ENCODE assay signal across 19 mouse cellular contexts in genomic region chr8:104925972-104926596, GRCm38 (mm10). TPM values are rescaled to one million over a fixed set of nuclear protein-coding genes. Genes with fewer than 3 reads are reported as not detected.
A peak's percentile ranks its signal among the peaks of the same experiment; 100 is the strongest.
DNase-seq lines count a peak whose midpoint lies in the region; ATAC-seq and TF ChIP-seq lines count a peak whose summit lies in the region.
"Had no signal": no experiment of that assay in that cellular context is flagged by ENCODE, and none has a peak within 500 bp of the region (broad histone marks: within the 10 kb centered on the region; RNA-seq: fewer than 3 reads in every experiment).

TSS of gene Ces2e (plus strand) at chr8:104926260.

- TF ChIP-seq CTCF in lung, adult 2 months (IDR thresholded peaks at IDR 0.05; ENCODE audit: insufficient read depth, low read length) = no peak

- H3K9me3 ChIP-seq in heart, embryonic 11.5 days (replicated peaks; ENCODE audit: control insufficient read depth, low read length) = no peaks in the 10 kb centered on the region
- H3K9me3 ChIP-seq: forebrain, embryonic 13.5 days; hindbrain, embryonic 15.5 days; limb, embryonic 13.5 days; midbrain, embryonic 10.5 days had no signal

- WGBS in heart, embryonic 11.5 days (ENCODE audit: insufficient replicate concordance) = 74% methylated on average over 5 of the region's 5 CpGs
- WGBS in lung, adult 2 months = 37% methylated on average over 5 of the region's 5 CpGs

- no peak within 1 kb of the TSS for H3K4me2 ChIP-seq in heart, embryonic 11.5 days
- H3K4me2 ChIP-seq: forebrain, embryonic 13.5 days; hindbrain, embryonic 15.5 days; limb, embryonic 13.5 days; lung, embryonic 14.5 days had no signal

- no peaks in the 10 kb centered on the region for H3K4me1 ChIP-seq in heart, embryonic 11.5 days (ENCODE audit: control insufficient read depth, insufficient read depth, low read length)
- peaks cover 5% of the 10 kb centered on the region; the same call in 1 of the 2 replicates for H3K4me1 ChIP-seq in lung, adult 2 months (ENCODE audit: control insufficient read depth, insufficient read depth, low read length)
- H3K4me1 ChIP-seq: forebrain, embryonic 13.5 days; hindbrain, embryonic 15.5 days; limb, embryonic 13.5 days; midbrain, embryonic 10.5 days had no signal

- peak; percentile 80 for DNase-seq in heart, adult 11 months
- peak; percentile 10 for DNase-seq in lung, postnatal 25 days (ENCODE audit: low spot score)
- no peak for DNase-seq in lung, adult 2 months
- peak; percentile 55 to 56 for DNase-seq in kidney, postnatal 25 days
- DNase-seq in layer of hippocampus, adult 9-10 months (ENCODE audit: low spot score) = no peak
- no peak for DNase-seq in spleen, postnatal 14 days (ENCODE audit: low spot score in 2 of 2)
- DNase-seq: B cell, adult 2 months; cerebellum, adult 9-11 months; embryo, embryonic 11 days; lung, embryonic 14.5 days; thymus, postnatal 14 days had no signal

- H3K9ac ChIP-seq in heart, embryonic 11.5 days (ENCODE audit: low read depth, low read length) = no peak within 1 kb of the TSS
- H3K9ac ChIP-seq: forebrain, embryonic 13.5 days; hindbrain, embryonic 15.5 days; limb, embryonic 13.5 days; lung, embryonic 14.5 days had no signal

- no peak within 1 kb of the TSS for H3K4me3 ChIP-seq in heart, embryonic 11.5 days (ENCODE audit: low read depth, low read length)
- H3K4me3 ChIP-seq in lung, adult 2 months (replicated peaks; ENCODE audit: extremely low read depth, low read depth, low read length) = no peak within 1 kb of the TSS
- H3K4me3 ChIP-seq: forebrain, embryonic 13.5 days; hindbrain, embryonic 15.5 days; left cerebral cortex, adult 2 months; limb, embryonic 13.5 days; midbrain, embryonic 10.5 days had no signal

- H3K36me3 ChIP-seq in heart, embryonic 11.5 days (ENCODE audit: control insufficient read depth, insufficient read depth, low read length) = no peaks in the 10 kb centered on the region
- H3K36me3 ChIP-seq: hindbrain, embryonic 15.5 days; limb, embryonic 13.5 days; midbrain, embryonic 10.5 days had no signal

- H3K27me3 ChIP-seq in heart, embryonic 11.5 days (ENCODE audit: control insufficient read depth, insufficient read depth, low read length) = no peaks in the 10 kb centered on the region
- H3K27me3 ChIP-seq: forebrain, embryonic 13.5 days; hindbrain, embryonic 15.5 days; limb, embryonic 13.5 days had no signal

- no peak for TF ChIP-seq POLR2A in lung, adult 2 months (IDR thresholded peaks at IDR 0.05; ENCODE audit: borderline replicate concordance, extremely low read depth, low read depth, low read length)

- H3K27ac ChIP-seq in heart, embryonic 11.5 days (ENCODE audit: low read depth, low read length) = no peak within 1 kb of the TSS
- H3K27ac ChIP-seq: forebrain, embryonic 13.5 days; hindbrain, embryonic 15.5 days; left cerebral cortex, adult 2 months; limb, embryonic 13.5 days; midbrain, embryonic 10.5 days had no signal

- ATAC-seq in heart, embryonic 11.5 days (replicated peaks; ENCODE audit: insufficient number of reproducible peaks, low FRiP score, low TSS enrichment) = no peak
- ATAC-seq: forebrain, embryonic 13.5 days; Patski had no signal

RNA-seq across cellular contexts. Expression of gene Ces2e, which starts in this region (rescaled TPM):
- not detected in 2 replicates for polyA plus RNA-seq in heart, embryonic 11.5 days (2014; fragmentation: Nextera tagmentation; extraction: Ambion mirVana)
- 3.3 and 4.8 TPM in 2 replicates for polyA plus RNA-seq in lung, adult 2 months (2012; rRNA removed)
- polyA plus RNA-seq: forebrain, embryonic 13.5 days; hindbrain, embryonic 15.5 days; limb, embryonic 13.5 days; midbrain, embryonic 10.5 days; neural tube, embryonic 14.5 days; Patski had no signal

Comparison
In these comparisons a context has a peak if more than half of its experiments do, and no peak if none do; other contexts are left out.
1. DNase-seq: peak in heart, adult 11 months (single experiment), lung, postnatal 25 days (single experiment) and kidney, postnatal 25 days (2 of 2); none in lung, adult 2 months (single experiment), layer of hippocampus, adult 9-10 months (single experiment) and spleen, postnatal 14 days (0 of 2).